In genomic region chr2:166806813-166807212, GRCm38 (mm10) we compare ENCODE assay signal across 8 mouse cellular contexts. TPM values are rescaled to one million over a fixed set of nuclear protein-coding genes. Genes with fewer than 3 reads are reported as not detected.
DNase-seq lines count a peak whose midpoint lies in the region; ATAC-seq and TF ChIP-seq lines count a peak whose summit lies in the region.

No protein-coding gene starts in this region.

- WGBS in heart, embryonic 12.5 days: 74% methylated on average over 6 of the region's 6 CpGs
- WGBS in forebrain, embryonic 13.5 days: 89% methylated on average over 6 of the region's 6 CpGs
- WGBS in liver, embryonic 15.5 days (ENCODE audit: insufficient replicate concordance): 68% methylated on average over 6 of the region's 6 CpGs

- no peaks in the 10 kb centered on the region for H3K36me3 ChIP-seq in heart, embryonic 12.5 days
- H3K36me3 ChIP-seq in CH12.LX (replicated peaks in 1 of 2; ENCODE audit: control insufficient read depth in 1 of 2, insufficient read depth in 1 of 2, low read length in 1 of 2): peaks cover 0 to 12% of the 10 kb centered on the region in 2 experiments
- no peaks in the 10 kb centered on the region for H3K36me3 ChIP-seq in forebrain, embryonic 13.5 days (ENCODE audit: poor library complexity, severe bottlenecking)
- no peaks in the 10 kb centered on the region for H3K36me3 ChIP-seq in liver, embryonic 15.5 days (replicated peaks)

- dilution Hi-C loops in CH12.LX (cut with MboI; ENCODE audit: extremely low pct_ligation_motif_present, extremely low pct_unique_long_range_greater_than_20kb, low sequenced_read_pairs): no loop called here

- TF ChIP-seq RAD21 in CH12.LX (IDR thresholded peaks at IDR 0.05; ENCODE audit: low read depth, low read length): no peak

- H3K27me3 ChIP-seq in heart, embryonic 12.5 days (replicated peaks): no peaks in the 10 kb centered on the region
- no peaks in the 10 kb centered on the region for H3K27me3 ChIP-seq in CH12.LX (replicated peaks)
- H3K27me3 ChIP-seq in forebrain, embryonic 13.5 days: no peaks in the 10 kb centered on the region
- H3K27me3 ChIP-seq in liver, embryonic 15.5 days: peaks cover 5% of the 10 kb centered on the region

- no peak for TF ChIP-seq EP300 in CH12.LX (IDR thresholded peaks at IDR 0.05; ENCODE audit: low read length)

- peak overlapping the region; percentile 79 for H3K4me3 ChIP-seq in heart, embryonic 12.5 days
- H3K4me3 ChIP-seq in CH12.LX (replicated peaks in 1 of 3; ENCODE audit: low read depth in 2 of 3, low read length in 2 of 3, poor library complexity in 1 of 3): peak overlapping the region in 2 of 3 experiments; percentile 1 to 93
- 0 out of 2 replicates have a peak overlapping the region, but pooled peaks have one; percentile 73 for H3K4me3 ChIP-seq in forebrain, embryonic 13.5 days
- peak overlapping the region; percentile 88 for H3K4me3 ChIP-seq in liver, embryonic 15.5 days (replicated peaks)

- peaks cover 15% of the 10 kb centered on the region for H3K4me1 ChIP-seq in heart, embryonic 12.5 days (replicated peaks)
- H3K4me1 ChIP-seq in CH12.LX (ENCODE audit: control insufficient read depth in 1 of 2, insufficient read depth in 2 of 2): peaks cover 12 to 54% of the 10 kb centered on the region in 2 experiments
- peaks cover 15% of the 10 kb centered on the region for H3K4me1 ChIP-seq in forebrain, embryonic 13.5 days
- peaks cover 46% of the 10 kb centered on the region for H3K4me1 ChIP-seq in liver, embryonic 15.5 days (replicated peaks)

- H3K4me2 ChIP-seq in heart, embryonic 12.5 days: peak overlapping the region; percentile 79
- H3K4me2 ChIP-seq in CH12.LX (ENCODE audit: insufficient read depth, low read depth, poor library complexity, severe bottlenecking): peak overlapping the region; percentile 76
- peak overlapping the region; percentile 85; the same call in 1 of the 2 replicates for H3K4me2 ChIP-seq in forebrain, embryonic 13.5 days
- H3K4me2 ChIP-seq in liver, embryonic 15.5 days: peak overlapping the region; percentile 97

- in situ Hi-C loops in CH12.LX (cut with MboI; ENCODE audit: low pct_ligation_motif_present, low pct_unique_long_range_greater_than_20kb, low sequenced_read_pairs): no loop called here

- TF ChIP-seq CTCF in CH12.LX (conservative IDR thresholded peaks at IDR 0.05 in 1 of 2, IDR thresholded peaks at IDR 0.05 in 1 of 2; ENCODE audit: low read depth in 2 of 2, low read length in 2 of 2): no peak

- peaks cover 9% of the 10 kb centered on the region; the same call in 1 of the 2 replicates for H3K79me2 ChIP-seq in CH12.LX (replicated peaks; ENCODE audit: control insufficient read depth, extremely low read depth, insufficient read depth, poor library complexity, severe bottlenecking)

- no peak for ATAC-seq in heart, embryonic 12.5 days (ENCODE audit: insufficient number of reproducible peaks, low FRiP score)
- ATAC-seq in forebrain, embryonic 13.5 days: no peak
- no peak for ATAC-seq in liver, embryonic 15.5 days (ENCODE audit: insufficient read depth)

- TF ChIP-seq POLR2A in CH12.LX (IDR thresholded peaks at IDR 0.05; ENCODE audit: low read depth, low read length): no peak

- H3K27ac ChIP-seq in heart, embryonic 12.5 days (ENCODE audit: poor library complexity, severe bottlenecking): no peak overlapping the region
- H3K27ac ChIP-seq in CH12.LX (ENCODE audit: insufficient read depth, low read depth): no peak overlapping the region
- no peak overlapping the region for H3K27ac ChIP-seq in forebrain, embryonic 13.5 days
- peak overlapping the region; percentile 89 for H3K27ac ChIP-seq in liver, embryonic 15.5 days (replicated peaks)

- DNase-seq in heart, adult 18-20 months: no peak
- no peak for DNase-seq in CH12.LX (ENCODE audit: extremely low read depth)
- DNase-seq in spleen, postnatal 4 days (ENCODE audit: low spot score in 2 of 2): no peak
- DNase-seq in frontal cortex, adult 2 months (ENCODE audit: extremely low spot score in 1 of 2, low spot score in 1 of 2): no peak
- DNase-seq in thymus, postnatal 0 days (ENCODE audit: low spot score): no peak

- H3K9me3 ChIP-seq in heart, embryonic 12.5 days (replicated peaks): no peaks in the 10 kb centered on the region
- peaks cover 4% of the 10 kb centered on the region for H3K9me3 ChIP-seq in CH12.LX (replicated peaks; ENCODE audit: low read length)
- H3K9me3 ChIP-seq in forebrain, embryonic 13.5 days (replicated peaks): no peaks in the 10 kb centered on the region
- no peaks in the 10 kb centered on the region for H3K9me3 ChIP-seq in liver, embryonic 15.5 days (replicated peaks)

- H3K9ac ChIP-seq in heart, embryonic 12.5 days: peak overlapping the region; percentile 87; the same call in 1 of the 2 replicates
- peak overlapping the region; percentile 85; the same call in 1 of the 2 replicates for H3K9ac ChIP-seq in CH12.LX (ENCODE audit: insufficient read depth, low read depth)
- no peak overlapping the region for H3K9ac ChIP-seq in forebrain, embryonic 13.5 days
- peak overlapping the region; percentile 93 for H3K9ac ChIP-seq in liver, embryonic 15.5 days

TF ChIP-seq in CH12.LX, 34 proteins besides CTCF, POLR2A, EP300 and RAD21:
- TF ChIP-seq NRF1 (IDR thresholded peaks at IDR 0.05; ENCODE audit: low read depth, low read length) (no peak), E2F4 (IDR thresholded peaks at IDR 0.05; ENCODE audit: insufficient replicate concordance, low read depth, low read length) (no peak), SIN3A (IDR thresholded peaks at IDR 0.05; ENCODE audit: low read length) (no peak), HCFC1 (IDR thresholded peaks at IDR 0.05; ENCODE audit: low read depth, low read length) (no peak), JUN (IDR thresholded peaks at IDR 0.05; ENCODE audit: insufficient read depth, low read depth, low read length) (no peak)

RNA-seq across cellular contexts. Expression of gene Arfgef2, which starts 1.4 kb away (rescaled TPM):
- 10.1 and 11.1 TPM in 2 replicates for polyA plus RNA-seq in heart, embryonic 12.5 days (2016; fragmentation: Nextera tagmentation; extraction: Ambion mirVana)
- 10 to 100 TPM; 48.5 to 49.4 TPM for total RNA-seq in heart, adult 18-20 months (2021)
- total RNA-seq in CH12.LX (2012; rRNA removed): 11.2 and 12.5 TPM in 2 replicates
- 8.2 and 9.2 TPM in 2 replicates for total RNA-seq in CH12.LX (2014; rRNA removed)
- 15.3 and 18.7 TPM in 2 replicates for polyA plus RNA-seq in CH12.LX (2012; ENCODE audit: insufficient read length, low read depth)
- polyA plus RNA-seq in forebrain, embryonic 13.5 days (2015; fragmentation: Nextera tagmentation; extraction: Ambion mirVana): 2.0 and 2.5 TPM in 2 replicates
- polyA plus RNA-seq in liver, embryonic 15.5 days (2015; fragmentation: Nextera tagmentation; extraction: Ambion mirVana): 4.0 and 4.2 TPM in 2 replicates
- 22.6 and 25.8 TPM in 2 replicates for polyA plus RNA-seq in frontal cortex, adult 2 months (2012; rRNA removed)
- 5.6 and 6.2 TPM in 2 replicates for polyA plus RNA-seq in thymus, postnatal 0 days (2015; fragmentation: Nextera tagmentation; extraction: Ambion mirVana)

RNA-seq across cellular contexts. Expression of gene Trp53rkb, which starts 14.5 kb away (rescaled TPM):
- 5.5 and 6.1 TPM in 2 replicates for polyA plus RNA-seq in heart, embryonic 12.5 days (2016; fragmentation: Nextera tagmentation; extraction: Ambion mirVana)
- total RNA-seq in heart, adult 18-20 months (2021): 1 to 10 TPM; 1.9 to 2.2 TPM
- 6.0 and 7.1 TPM in 2 replicates for total RNA-seq in CH12.LX (2012; rRNA removed)
- total RNA-seq in CH12.LX (2014; rRNA removed): 7.0 and 8.8 TPM in 2 replicates
- polyA plus RNA-seq in CH12.LX (2012; ENCODE audit: insufficient read length, low read depth): 7.8 and 9.1 TPM in 2 replicates
- 6.7 and 10.9 TPM in 2 replicates for polyA plus RNA-seq in forebrain, embryonic 13.5 days (2015; fragmentation: Nextera tagmentation; extraction: Ambion mirVana)
- 2.6 and 3.1 TPM in 2 replicates for polyA plus RNA-seq in liver, embryonic 15.5 days (2015; fragmentation: Nextera tagmentation; extraction: Ambion mirVana)
- 6.3 and 6.5 TPM in 2 replicates for polyA plus RNA-seq in frontal cortex, adult 2 months (2012; rRNA removed)
- polyA plus RNA-seq in thymus, postnatal 0 days (2015; fragmentation: Nextera tagmentation; extraction: Ambion mirVana): 9.3 and 9.4 TPM in 2 replicates
